Mouse (Mus musculus): ENCODE results near the gene Hist1h4i. TPM values are rescaled to one million over a fixed set of nuclear protein-coding genes. Genes with fewer than 3 reads are reported as not detected.

Gene Hist1h4i
- polyA plus RNA-seq, 1 experiment: 4.3 TPM

DNA sequence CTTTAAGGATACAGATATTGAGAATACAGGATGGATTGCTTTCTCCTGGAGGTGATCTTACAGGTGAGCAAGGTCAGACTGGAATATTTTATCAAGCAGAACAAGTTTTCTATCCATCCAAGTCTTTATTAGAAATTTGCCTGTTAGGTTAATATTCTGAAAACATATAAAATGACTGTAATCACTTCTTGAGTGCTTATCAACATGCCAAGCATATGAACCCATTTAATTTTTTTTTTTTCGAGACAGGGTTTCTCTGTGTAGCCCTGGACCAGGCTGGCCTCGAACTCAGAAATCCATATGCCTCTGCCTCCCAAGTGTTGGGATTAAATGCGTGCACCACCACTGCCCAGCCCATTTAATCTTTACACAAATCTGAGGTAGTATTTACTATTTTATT, 4.2 kb downstream of the Hist1h4i start:
- DNase-seq (ENCODE audit: low spot score): no peak

GRCm38 (mm10) chr13:22036149-22036956, 4.8 kb downstream of the Hist1h4i start:
- no peak for DNase-seq (ENCODE audit: low spot score)

- DNase-seq (ENCODE audit: low spot score): peak; percentile 46
Measured at GRCm38 (mm10) chr13:22035267-22036148, 5.7 kb downstream of the Hist1h4i start, which contains the start of the genes Hist1h2ah and Hist1h2bk. Hist1h2ah (minus strand) TSS chr13:22035568. Hist1h2bk (plus strand) TSS chr13:22035870.

- DNase-seq (ENCODE audit: low spot score): no peak
Measured at GRCm38 (mm10) chr13:22034443-22035266, 6.5 kb downstream of the Hist1h4i start.

DNA sequence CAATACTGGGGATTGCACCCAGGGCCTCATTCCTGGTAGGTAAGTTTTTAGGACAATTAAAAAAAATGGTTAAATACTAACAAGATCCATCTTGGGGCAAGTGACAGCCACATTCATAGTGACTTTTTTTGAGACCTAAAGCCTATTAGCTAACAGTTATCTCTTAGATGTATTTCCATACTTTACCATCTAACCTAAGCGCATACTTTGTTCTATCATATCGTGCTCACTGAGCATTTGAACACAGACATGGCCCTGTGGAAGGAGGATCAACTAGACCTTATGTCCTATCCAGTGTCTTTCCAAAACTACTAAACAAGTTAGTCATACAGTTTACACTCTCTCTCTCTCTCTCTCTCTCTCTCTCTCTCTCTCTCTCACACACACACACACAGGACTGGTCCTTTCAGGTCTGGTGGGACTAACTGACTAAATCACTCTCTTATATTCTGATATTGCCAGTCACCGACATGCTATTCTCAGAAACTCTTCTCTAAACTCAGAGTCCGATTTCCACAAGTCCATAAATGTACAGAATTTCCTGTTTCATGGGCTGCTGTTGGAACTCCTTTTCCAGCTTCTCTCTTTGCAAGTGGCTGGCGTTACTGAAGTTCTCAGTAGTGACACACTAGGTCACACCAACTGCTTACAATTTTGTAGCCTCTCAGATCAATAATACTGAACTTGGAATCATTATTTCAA, 7.3 kb downstream of the Hist1h4i start:
- DNase-seq (ENCODE audit: low spot score): no peak

- no peak for DNase-seq (ENCODE audit: low spot score)
Measured at GRCm38 (mm10) chr13:22030493-22030892, 10.7 kb downstream of the Hist1h4i start.

DNA sequence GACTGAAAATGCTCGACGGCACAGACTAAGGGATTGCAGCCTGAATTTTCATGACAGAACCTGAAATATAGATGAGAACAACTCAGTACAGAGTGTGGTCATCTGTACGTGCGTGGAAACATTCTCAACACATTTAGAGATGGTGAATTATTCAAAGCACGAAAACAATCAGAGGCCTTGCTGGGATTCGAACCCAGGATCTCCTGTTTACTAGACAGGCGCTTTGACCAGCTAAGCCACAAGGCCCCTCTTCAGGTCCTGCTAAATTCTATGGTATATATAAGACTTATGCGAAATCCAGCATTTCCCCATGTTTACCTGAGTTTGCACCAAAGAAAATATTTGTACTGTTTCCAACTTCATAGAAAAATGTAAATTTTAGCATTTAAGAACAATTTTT, 11.2 kb downstream of the Hist1h4i start:
- no peak for DNase-seq (ENCODE audit: low spot score)

- peak; percentile 90 for DNase-seq (ENCODE audit: low spot score)
Measured at GRCm38 (mm10) chr13:22028673-22029460, 12.3 kb downstream of the Hist1h4i start.

DNA sequence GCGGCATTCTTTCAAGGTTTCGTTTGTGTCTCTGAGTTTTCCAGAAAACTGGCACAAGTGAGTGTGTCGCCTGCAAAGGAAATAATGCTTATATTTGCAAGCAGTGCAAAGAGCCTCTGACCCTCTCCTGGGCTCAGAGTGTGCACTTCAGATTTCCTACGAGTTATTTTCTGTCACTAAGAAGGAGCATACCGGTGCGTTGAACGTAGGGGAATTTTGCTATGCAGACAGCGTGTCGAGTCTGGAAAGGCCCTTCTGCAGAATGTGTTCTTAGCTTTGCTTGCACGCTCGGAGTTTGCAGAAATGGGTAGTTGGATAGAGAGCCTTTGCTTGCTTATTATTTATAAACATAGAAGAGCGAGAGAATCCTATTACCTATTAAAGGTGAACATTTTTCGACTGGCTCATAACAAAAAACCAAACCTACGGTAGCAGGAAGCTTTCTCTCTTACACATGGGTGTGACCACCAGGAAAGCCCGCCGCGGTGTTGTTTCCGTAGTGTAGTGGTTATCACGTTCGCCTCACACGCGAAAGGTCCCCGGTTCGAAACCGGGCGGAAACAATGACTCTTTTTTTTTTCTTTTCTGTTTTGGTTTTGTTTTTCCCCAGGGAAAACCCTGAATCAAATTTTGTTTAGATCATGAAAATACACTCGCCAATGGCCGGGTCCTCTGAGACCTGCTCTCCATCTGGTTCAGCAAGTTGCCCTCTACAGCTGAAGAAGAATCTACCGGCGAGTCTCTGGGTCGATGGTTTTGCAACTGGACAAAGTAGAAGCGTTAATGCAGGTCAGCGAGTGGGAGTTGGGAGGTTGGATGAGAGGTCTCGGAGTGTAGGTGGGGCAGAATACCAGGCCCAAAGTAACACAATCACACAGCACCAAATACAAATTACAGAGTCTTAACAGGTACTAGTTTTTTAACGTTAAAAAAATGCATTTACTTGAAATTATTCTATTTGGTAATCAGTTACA, 14.8 kb downstream of the Hist1h4i start:
- peak; percentile 76 for DNase-seq (ENCODE audit: low spot score)

- no peak for DNase-seq (ENCODE audit: low spot score)
Measured at GRCm38 (mm10) chr13:22022241-22022640, 18.9 kb downstream of the Hist1h4i start.

DNA sequence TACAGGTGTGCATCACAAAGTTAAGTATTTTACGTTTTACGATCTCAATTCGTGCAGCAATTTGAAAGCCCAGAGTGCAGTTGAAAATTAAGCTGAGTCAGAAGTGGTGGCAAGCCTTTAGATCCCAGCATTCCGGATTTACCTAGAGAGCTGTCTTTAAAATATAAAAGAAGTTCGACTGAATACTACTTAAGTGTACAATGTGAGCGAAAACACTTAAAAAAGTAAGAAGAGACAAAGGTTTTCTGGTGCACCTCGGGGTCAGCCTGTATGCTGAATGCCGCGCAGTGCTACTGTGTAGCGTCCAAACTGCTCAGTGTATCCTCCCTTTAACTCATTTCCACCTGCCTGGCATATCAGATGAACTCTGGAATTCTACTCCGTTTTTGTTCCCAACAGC, 19.6 kb downstream of the Hist1h4i start:
- no peak for DNase-seq (ENCODE audit: low spot score)

DNA sequence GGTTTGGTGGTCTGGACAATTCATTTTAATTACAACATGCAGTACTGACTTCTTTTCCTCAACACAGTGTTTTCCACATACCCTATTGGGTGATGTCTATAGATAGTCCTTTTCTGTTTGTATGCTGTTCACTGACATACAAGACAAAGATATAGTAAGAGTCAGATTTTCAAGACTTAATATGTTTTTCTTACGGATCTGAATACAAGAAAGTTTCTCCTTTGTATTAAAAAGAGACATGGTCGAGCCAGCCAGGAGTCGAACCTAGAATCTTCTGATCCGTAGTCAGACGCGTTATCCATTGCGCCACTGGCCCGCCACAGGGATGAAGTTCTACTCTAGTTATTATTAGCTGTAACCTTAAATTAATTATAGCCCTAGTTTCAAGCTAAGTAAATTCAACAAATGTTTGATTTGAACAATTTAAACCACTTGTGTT, 20.2 kb downstream of the Hist1h4i start:
- DNase-seq (ENCODE audit: low spot score): no peak

- DNase-seq (ENCODE audit: low spot score): no peak
Measured at GRCm38 (mm10) chr13:22019934-22020835, 21.0 kb downstream of the Hist1h4i start.

DNA sequence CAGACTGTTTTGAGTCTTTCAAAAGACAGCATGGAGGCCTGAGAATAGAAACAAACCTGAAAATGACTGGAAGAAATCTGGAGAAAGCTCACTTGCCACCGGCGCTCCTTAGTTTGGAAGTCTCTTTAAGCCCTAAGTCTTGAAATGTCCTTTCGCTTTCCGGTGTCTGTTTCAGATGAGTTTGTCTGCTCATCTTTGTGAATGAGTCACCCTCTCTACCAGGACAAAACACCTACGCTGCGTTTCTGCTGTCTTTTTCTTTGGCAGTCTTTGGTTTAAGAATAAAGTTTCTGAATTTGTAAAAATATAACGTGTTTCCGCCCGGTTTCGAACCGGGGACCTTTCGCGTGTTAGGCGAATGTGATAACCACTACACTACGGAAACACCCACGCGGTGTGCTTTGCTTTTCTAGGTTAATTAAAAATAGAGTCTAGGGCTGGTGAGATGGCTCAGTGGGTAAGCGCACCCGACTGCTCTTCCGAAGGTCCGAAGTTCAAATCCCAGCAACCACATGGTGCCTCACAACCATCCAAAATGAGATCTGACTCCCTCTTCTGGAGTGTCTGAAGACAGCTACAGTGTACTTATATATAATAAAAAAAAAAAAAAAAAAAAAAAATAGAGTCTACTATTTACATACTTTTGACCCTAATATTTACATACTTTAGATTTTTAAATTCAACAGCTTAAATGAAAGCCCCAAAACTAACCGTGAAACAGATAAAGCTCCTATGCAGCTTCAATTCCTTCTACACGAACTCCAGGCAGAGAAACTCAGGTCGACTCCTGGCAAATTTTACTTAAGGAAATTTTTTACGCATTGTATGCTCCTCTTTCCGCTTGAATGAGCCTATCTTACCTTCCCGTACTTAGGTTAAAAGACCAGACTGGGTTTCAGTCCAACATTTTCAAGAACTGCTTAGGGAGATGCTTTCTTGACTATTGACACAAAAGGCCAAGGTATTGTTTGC, 25.4 kb downstream of the Hist1h4i start:
- no peak for DNase-seq (ENCODE audit: low spot score)

DNA sequence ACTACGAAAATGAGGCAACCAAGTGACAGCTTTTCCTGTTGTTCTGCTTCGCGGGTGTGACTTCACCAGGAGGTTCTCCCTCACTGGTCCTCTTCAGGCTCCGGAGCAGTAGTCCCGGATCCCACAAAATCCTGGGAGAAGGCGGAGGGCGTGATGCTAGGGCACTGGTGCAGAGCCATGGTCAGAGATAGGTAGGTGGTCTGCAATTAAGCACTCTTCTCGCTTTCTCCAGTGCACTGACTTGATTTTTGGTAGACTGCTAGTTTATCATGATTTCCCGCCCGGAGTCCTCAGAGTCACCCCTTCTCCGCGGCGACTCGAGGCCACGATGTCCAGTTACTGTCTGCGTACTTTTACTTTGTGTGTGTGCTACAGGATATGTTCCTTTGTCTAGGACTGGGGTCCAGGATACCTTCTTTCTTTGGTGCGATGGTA, 26.7 kb downstream of the Hist1h4i start:
- DNase-seq (ENCODE audit: low spot score): no peak

DNA sequence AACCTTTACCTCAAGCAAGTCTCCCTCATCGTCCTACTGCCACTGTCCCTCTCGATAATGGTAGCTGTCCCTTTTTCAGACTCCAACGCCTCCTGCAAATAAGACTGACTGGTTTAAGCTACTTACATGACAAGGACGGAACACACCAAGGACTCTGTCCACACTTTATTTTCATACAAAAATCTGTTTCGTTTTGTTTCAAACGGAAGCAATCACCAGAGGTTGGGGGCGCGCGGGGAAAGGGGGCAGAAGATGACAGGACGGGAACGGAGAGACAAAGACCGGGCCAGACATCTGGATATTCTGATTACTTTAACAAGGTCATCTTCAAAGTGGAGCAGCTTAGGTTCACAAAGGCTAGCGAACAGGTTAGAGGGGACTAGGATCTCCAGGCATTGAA, 27.4 kb downstream of the Hist1h4i start:
- no peak for DNase-seq (ENCODE audit: low spot score)

DNA sequence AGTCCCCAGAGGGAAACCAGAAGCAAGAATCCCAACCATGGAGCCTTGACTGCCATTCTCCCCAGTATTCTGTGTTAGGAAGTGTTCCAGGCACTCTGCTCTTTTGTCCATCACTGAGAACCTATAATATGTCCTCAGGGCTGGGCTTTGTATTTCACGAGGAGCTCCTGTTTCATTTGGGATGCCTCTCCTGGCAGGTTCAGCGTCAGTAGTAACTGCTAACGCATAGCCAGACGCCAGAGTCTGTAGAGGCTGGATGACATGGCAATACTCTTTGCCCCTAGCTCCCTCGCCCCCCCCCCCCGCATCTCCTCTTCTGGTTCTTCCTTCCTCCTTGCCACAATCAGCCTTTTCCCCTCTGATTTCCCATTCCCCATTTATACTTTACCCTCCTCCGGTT, 31.5 kb downstream of the Hist1h4i start, which contains the start of gene Prss16:
Prss16 (minus strand) TSS at position 101 of the 400 bp plus-strand sequence.
- no peak for DNase-seq (ENCODE audit: low spot score)
